Mouse (Mus musculus) C2C12 (cell line): ENCODE data around the gene Slc23a2. TPM values are rescaled to one million over a fixed set of nuclear protein-coding genes. Genes with fewer than 3 reads are reported as not detected.

Experiments used
- H3K27me3 ChIP-seq: one replicate; pipeline ENCODE4 v1.6.1; 2011; ENCODE audit not compliant: control insufficient read depth, insufficient read depth, insufficient read length
- H3K36me3 ChIP-seq: one replicate; pipeline ENCODE4 v1.6.1; 2011; ENCODE audit not compliant: control insufficient read depth, insufficient read depth
- H3K4me3 ChIP-seq: one replicate; pipeline ENCODE4 v1.5.1; 2011; ENCODE audit warnings: mild to moderate bottlenecking, control low read depth; ENCODE audit not compliant: poor library complexity, insufficient read depth, severe bottlenecking
- H3K79me2 ChIP-seq: one replicate; pipeline ENCODE4 v1.6.1; 2011; ENCODE audit not compliant: control insufficient read depth, insufficient read depth
- H3K79me3 ChIP-seq: one replicate; pipeline ENCODE4 v1.6.1; 2011; ENCODE audit warnings: low read depth, control low read depth
- H3ac ChIP-seq: one replicate; pipeline ENCODE3; 2011; ENCODE audit warnings: low read depth; ENCODE audit not compliant: control insufficient read depth, insufficient read length
- CEBPB ChIP-seq: IDR thresholded peaks from one replicate; pipeline ENCODE4 v1.6.1; 2011; ENCODE audit warnings: low read depth, mild to moderate bottlenecking, control low read depth, moderate library complexity
- CTCF ChIP-seq: IDR thresholded peaks from one replicate; pipeline ENCODE4 v1.5.1; 2011; ENCODE audit not compliant: control insufficient read depth, insufficient read depth, insufficient read length
- FOSL1 ChIP-seq: IDR thresholded peaks from one replicate; pipeline ENCODE4 v1.8.0; 2011; ENCODE audit warnings: mild to moderate bottlenecking, low read length; ENCODE audit not compliant: poor library complexity, insufficient read depth, severe bottlenecking
- MAX ChIP-seq: IDR thresholded peaks from one replicate; pipeline ENCODE4 v1.6.1; 2011; ENCODE audit warnings: mild to moderate bottlenecking, control low read depth
- MYOD1 ChIP-seq: IDR thresholded peaks from one replicate; pipeline ENCODE4 v1.6.1; 2011; ENCODE audit warnings: low read depth; ENCODE audit not compliant: control insufficient read depth, insufficient read length
- MYOG ChIP-seq: IDR thresholded peaks from one replicate; pipeline ENCODE4 v1.6.1; 2011; ENCODE audit not compliant: control insufficient read depth, insufficient read length; ENCODE audit errors: extremely low read depth
- USF1 ChIP-seq: IDR thresholded peaks from one replicate; pipeline ENCODE4 v1.6.1; 2011; ENCODE audit warnings: low read depth, mild to moderate bottlenecking, control low read depth, moderate library complexity
- polyA plus RNA-seq: library from polyadenylated mRNA; unstranded; fragments of >200 nt; fragmentation: generic; extraction: Trizol; gene quantifications from one replicate; pipeline ENCODE4 v1.2.1, GENCODE M21; 2012; ENCODE audit warnings: missing spikeins

The Slc23a2 gene
- polyA plus RNA-seq, 1 experiment = 12.0 TPM

- H3K27me3 ChIP-seq = no peaks in the 10 kb centered on the region
- no peak overlapping the region for H3ac ChIP-seq
- H3K79me2 ChIP-seq = peaks cover 100% of the 10 kb centered on the region
- H3K4me3 ChIP-seq = no peak overlapping the region
- TF ChIP-seq USF1 (no peak), MYOG (no peak), FOSL1 (no peak), CTCF (no peak), MAX (no peak), MYOD1 (no peak), CEBPB (no peak)
- peaks cover 7% of the 10 kb centered on the region for H3K36me3 ChIP-seq
- H3K79me3 ChIP-seq = peaks cover 73% of the 10 kb centered on the region
Observed at GRCm38 (mm10) chr2:132121050-132121449, 23.9 kb downstream of the Slc23a2 start.

DNA sequence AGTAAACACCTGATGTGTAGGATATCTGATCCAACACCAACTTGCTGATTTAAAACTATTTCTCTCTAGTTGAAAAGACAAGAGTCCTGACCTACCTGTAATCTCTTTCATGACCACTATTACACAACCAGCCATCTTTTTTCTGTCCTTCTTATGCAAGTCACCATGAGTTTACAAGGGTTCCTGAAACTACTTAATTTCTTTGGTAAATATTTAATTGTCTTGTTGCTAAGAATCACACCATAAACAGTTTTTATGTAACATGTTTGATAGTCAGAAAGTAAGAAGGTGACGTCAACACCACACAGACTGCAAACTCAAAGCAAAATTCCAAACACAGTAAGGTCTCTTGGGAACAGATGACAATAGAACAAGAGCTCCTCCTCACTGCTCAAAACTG, 26.3 kb downstream of the Slc23a2 start:
- Histone ChIP-seq H3K4me3 (no peak overlapping the region), H3K36me3 (no peaks in the 10 kb centered on the region), H3K79me3 (peaks cover 72% of the 10 kb centered on the region), H3K79me2 (peaks cover 100% of the 10 kb centered on the region), H3ac (no peak overlapping the region), H3K27me3 (no peaks in the 10 kb centered on the region)
- TF ChIP-seq USF1 = no peak
- no peak for TF ChIP-seq CEBPB
- TF ChIP-seq MYOD1 = no peak
- TF ChIP-seq FOSL1 = no peak
- no peak for TF ChIP-seq MYOG
- TF ChIP-seq MAX = no peak
- no peak for TF ChIP-seq CTCF

GRCm38 (mm10) chr2:132115936-132116335, 29.0 kb downstream of the Slc23a2 start:
- no peak for TF ChIP-seq CEBPB
- TF ChIP-seq FOSL1 = no peak
- TF ChIP-seq CTCF = no peak
- no peak overlapping the region for H3ac ChIP-seq
- no peaks in the 10 kb centered on the region for H3K27me3 ChIP-seq
- no peaks in the 10 kb centered on the region for H3K36me3 ChIP-seq
- H3K79me2 ChIP-seq = peaks cover 100% of the 10 kb centered on the region
- H3K4me3 ChIP-seq = no peak overlapping the region
- peaks cover 67% of the 10 kb centered on the region for H3K79me3 ChIP-seq

- H3K27me3 ChIP-seq = no peaks in the 10 kb centered on the region
- no peak overlapping the region for H3K4me3 ChIP-seq
- no peaks in the 10 kb centered on the region for H3K36me3 ChIP-seq
- no peak for TF ChIP-seq MYOD1
- no peak for TF ChIP-seq MYOG
- no peak for TF ChIP-seq MAX
- no peak for TF ChIP-seq CTCF
- TF ChIP-seq USF1 = no peak
- no peak for TF ChIP-seq CEBPB
- TF ChIP-seq FOSL1 = no peak
- peaks cover 67% of the 10 kb centered on the region for H3K79me3 ChIP-seq
- H3ac ChIP-seq = no peak overlapping the region
- H3K79me2 ChIP-seq = peaks cover 100% of the 10 kb centered on the region
Observed at GRCm38 (mm10) chr2:132115344-132115743, 29.6 kb downstream of the Slc23a2 start.

- peaks cover 68% of the 10 kb centered on the region for H3K79me3 ChIP-seq
- H3K79me2 ChIP-seq = peaks cover 100% of the 10 kb centered on the region
- H3K36me3 ChIP-seq = no peaks in the 10 kb centered on the region
- H3K27me3 ChIP-seq = no peaks in the 10 kb centered on the region
- H3K4me3 ChIP-seq = no peak overlapping the region
- no peak for TF ChIP-seq MYOG
- no peak for TF ChIP-seq CEBPB
- TF ChIP-seq FOSL1 = no peak
- TF ChIP-seq USF1 = no peak
- TF ChIP-seq MAX = no peak
- no peak for TF ChIP-seq MYOD1
- TF ChIP-seq CTCF = no peak
- no peak overlapping the region for H3ac ChIP-seq
Observed at GRCm38 (mm10) chr2:132113962-132114759, 30.7 kb downstream of the Slc23a2 start.

DNA sequence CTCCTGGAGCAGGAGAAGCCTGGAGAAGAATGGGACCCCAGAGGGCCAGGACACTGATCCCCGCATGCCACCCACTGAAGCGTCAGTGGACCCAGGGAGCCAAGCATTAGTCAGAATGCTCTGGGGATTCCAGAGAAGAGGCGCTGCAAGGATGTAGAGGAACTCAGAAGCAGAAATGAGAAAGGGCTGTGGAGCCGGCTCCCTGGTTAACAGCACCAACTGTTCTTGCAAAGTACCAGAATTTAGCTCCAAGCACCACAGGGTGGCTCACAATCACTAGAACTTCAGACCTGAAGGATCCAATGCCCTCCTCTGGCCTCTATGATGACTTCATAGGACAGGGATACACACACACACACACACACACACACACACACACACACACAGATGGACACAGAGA, 32.6 kb downstream of the Slc23a2 start:
- H3K79me2 ChIP-seq = peaks cover 100% of the 10 kb centered on the region

More for the DNA sequence above, 32.6 kb downstream of the Slc23a2 start:
- Histone ChIP-seq H3K4me3 (no peak overlapping the region), H3ac (no peak overlapping the region), H3K79me3 (peaks cover 71% of the 10 kb centered on the region), H3K36me3 (peaks cover 7% of the 10 kb centered on the region), H3K27me3 (no peaks in the 10 kb centered on the region)
- TF ChIP-seq CEBPB (no peak), CTCF (no peak), FOSL1 (no peak), USF1 (no peak), MYOG (no peak), MAX (no peak), MYOD1 (no peak)
